Comparison of ENCODE assay signal across 29 mouse cellular contexts in the genomic region with DNA sequence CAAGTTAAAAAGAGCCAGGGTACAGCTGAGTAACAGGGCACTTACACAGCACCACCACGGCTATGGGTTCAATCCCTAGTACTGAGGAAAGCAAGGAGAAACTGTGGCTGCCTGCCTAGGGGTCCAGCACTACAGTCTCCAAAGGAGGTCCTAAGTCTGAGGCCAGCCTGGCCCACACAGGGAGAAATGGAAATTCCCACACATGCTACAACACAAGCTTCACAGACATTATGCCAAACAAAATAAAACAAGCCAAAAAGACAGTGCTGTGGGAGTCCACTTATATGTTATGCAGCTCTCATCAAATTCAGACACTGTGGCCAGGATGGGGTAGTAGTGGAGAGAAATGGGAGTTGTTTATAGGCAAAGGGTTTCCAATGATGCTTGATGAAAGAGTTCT. TPM values are rescaled to one million over a fixed set of nuclear protein-coding genes. Genes with fewer than 3 reads are reported as not detected.
A peak's percentile ranks its signal among the peaks of the same experiment; 100 is the strongest.
DNase-seq lines count a peak whose midpoint lies in the region; ATAC-seq and TF ChIP-seq lines count a peak whose summit lies in the region.
"Had no signal": no experiment of that assay in that cellular context is flagged by ENCODE, and none has a peak within 500 bp of the region (broad histone marks: within the 10 kb centered on the region; RNA-seq: fewer than 3 reads in every experiment).

No protein-coding gene starts in this region.

- no peaks in the 10 kb centered on the region for H3K27me3 ChIP-seq in heart, embryonic 11.5 days (ENCODE audit: control insufficient read depth, insufficient read depth, low read length)
- no peaks in the 10 kb centered on the region for H3K27me3 ChIP-seq in liver, embryonic 12.5 days (replicated peaks)
- no peaks in the 10 kb centered on the region for H3K27me3 ChIP-seq in liver, postnatal 0 days (ENCODE audit: insufficient read depth, low read length)
- H3K27me3 ChIP-seq in liver, embryonic 13.5 days = no peaks in the 10 kb centered on the region
- H3K27me3 ChIP-seq in liver, embryonic 15.5 days = no peaks in the 10 kb centered on the region
- H3K27me3 ChIP-seq: CH12.LX; embryonic facial prominence, embryonic 13.5 days; embryonic facial prominence, embryonic 15.5 days; forebrain, embryonic 12.5 days; Patski had no signal

- 83% methylated on average over 1 of the region's 1 CpGs for WGBS in heart, embryonic 11.5 days (ENCODE audit: insufficient replicate concordance)
- 73% methylated on average over 1 of the region's 1 CpGs for WGBS in liver, embryonic 12.5 days (ENCODE audit: insufficient replicate concordance)
- 91% methylated on average over 1 of the region's 1 CpGs for WGBS in liver, postnatal 0 days (ENCODE audit: insufficient replicate concordance)
- WGBS in liver, embryonic 13.5 days (ENCODE audit: insufficient replicate concordance) = 83% methylated on average over 1 of the region's 1 CpGs
- 77% methylated on average over 1 of the region's 1 CpGs for WGBS in liver, embryonic 15.5 days (ENCODE audit: insufficient replicate concordance)

- H3K4me2 ChIP-seq in heart, embryonic 11.5 days = no peak overlapping the region
- H3K4me2 ChIP-seq in liver, embryonic 12.5 days = no peak overlapping the region
- no peak overlapping the region for H3K4me2 ChIP-seq in liver, postnatal 0 days (ENCODE audit: low read depth, low read length)
- H3K4me2 ChIP-seq in liver, embryonic 13.5 days = no peak overlapping the region
- H3K4me2 ChIP-seq in liver, embryonic 15.5 days = no peak overlapping the region
- H3K4me2 ChIP-seq: embryonic facial prominence, embryonic 13.5 days; embryonic facial prominence, embryonic 15.5 days; forebrain, embryonic 12.5 days had no signal

- H3K4me1 ChIP-seq in heart, embryonic 11.5 days (ENCODE audit: control insufficient read depth, insufficient read depth, low read length) = peaks cover 32% of the 10 kb centered on the region
- peaks cover 97% of the 10 kb centered on the region for H3K4me1 ChIP-seq in liver, embryonic 12.5 days
- H3K4me1 ChIP-seq in liver, postnatal 0 days (ENCODE audit: insufficient read depth) = peaks cover 35% of the 10 kb centered on the region
- H3K4me1 ChIP-seq in liver, embryonic 13.5 days (replicated peaks) = peaks cover 91% of the 10 kb centered on the region
- H3K4me1 ChIP-seq in liver, embryonic 15.5 days (replicated peaks) = peaks cover 89% of the 10 kb centered on the region

- H3K9me3 ChIP-seq in heart, embryonic 11.5 days (replicated peaks; ENCODE audit: control insufficient read depth, low read length) = no peaks in the 10 kb centered on the region
- no peaks in the 10 kb centered on the region for H3K9me3 ChIP-seq in liver, embryonic 12.5 days (replicated peaks)
- H3K9me3 ChIP-seq in liver, postnatal 0 days (ENCODE audit: low read length) = no peaks in the 10 kb centered on the region
- H3K9me3 ChIP-seq in liver, embryonic 13.5 days (replicated peaks) = no peaks in the 10 kb centered on the region
- no peaks in the 10 kb centered on the region for H3K9me3 ChIP-seq in liver, embryonic 15.5 days (replicated peaks)
- H3K9me3 ChIP-seq: embryonic facial prominence, embryonic 13.5 days; embryonic facial prominence, embryonic 15.5 days; forebrain, embryonic 10.5 days; forebrain, embryonic 12.5 days; G1E had no signal

- ATAC-seq in heart, embryonic 11.5 days (replicated peaks; ENCODE audit: insufficient number of reproducible peaks, low FRiP score, low TSS enrichment) = no peak
- ATAC-seq in liver, embryonic 12.5 days = no peak
- ATAC-seq in liver, postnatal 0 days = no peak
- no peak for ATAC-seq in liver, embryonic 13.5 days (ENCODE audit: low read depth)
- no peak for ATAC-seq in liver, embryonic 15.5 days (ENCODE audit: insufficient read depth)
- ATAC-seq: activated CD4-positive, CD25-positive, alpha-beta regulatory T cell, adult 4 months; CD4-positive, CD25-positive, alpha-beta regulatory T cell, adult 4 months; forebrain, embryonic 14.5 days; Patski had no signal

- TF ChIP-seq CTCF in liver, postnatal 0 days (IDR thresholded peaks at IDR 0.05; ENCODE audit: low read depth) = no peak

- no peaks in the 10 kb centered on the region for H3K36me3 ChIP-seq in heart, embryonic 11.5 days (ENCODE audit: control insufficient read depth, insufficient read depth, low read length)
- H3K36me3 ChIP-seq in liver, embryonic 12.5 days = peaks cover 12% of the 10 kb centered on the region
- peaks cover 5% of the 10 kb centered on the region for H3K36me3 ChIP-seq in liver, postnatal 0 days (replicated peaks; ENCODE audit: insufficient read depth, low read length)
- 0 out of 2 replicates have a peak, but pooled peaks cover 4% of the 10 kb centered on the region for H3K36me3 ChIP-seq in liver, embryonic 13.5 days
- peaks cover 8% of the 10 kb centered on the region; the same call in 1 of the 2 replicates for H3K36me3 ChIP-seq in liver, embryonic 15.5 days (replicated peaks)
- H3K36me3 ChIP-seq: embryonic facial prominence, embryonic 13.5 days; embryonic facial prominence, embryonic 15.5 days; forebrain, embryonic 12.5 days had no signal

- DNase-seq in heart, adult 11 months = peak; percentile 63
- no peak for DNase-seq in liver, postnatal 0 days
- no peak for DNase-seq in liver, embryonic 13.5 days
- no peak for DNase-seq in cerebellum, adult 18-20 months
- DNase-seq in right cerebral cortex, postnatal 10 days (ENCODE audit: low spot score in 2 of 2) = no peak
- DNase-seq: adrenal gland, adult 8-10 months; adrenal gland, postnatal 14 days; adrenal gland, postnatal 36 days; B cell, adult 2 months; cerebellum, adult 11-12 months; cerebellum, adult 8-10 months; cerebellum, adult 9-11 months; cerebellum, postnatal 14 days; cerebellum, postnatal 36 days; embryo, embryonic 11 days had no signal

- no peak for TF ChIP-seq EP300 in liver, postnatal 0 days (IDR thresholded peaks at IDR 0.05; ENCODE audit: low read depth)

- H3K9ac ChIP-seq in heart, embryonic 11.5 days (ENCODE audit: low read depth, low read length) = no peak overlapping the region
- peak overlapping the region; percentile 19; the same call in 1 of the 2 replicates for H3K9ac ChIP-seq in liver, embryonic 12.5 days
- H3K9ac ChIP-seq in liver, postnatal 0 days (replicated peaks) = no peak overlapping the region
- no peak overlapping the region for H3K9ac ChIP-seq in liver, embryonic 13.5 days
- H3K9ac ChIP-seq in liver, embryonic 15.5 days = no peak overlapping the region
- H3K9ac ChIP-seq: embryonic facial prominence, embryonic 13.5 days; embryonic facial prominence, embryonic 15.5 days; forebrain, embryonic 12.5 days had no signal

- no peak overlapping the region for H3K4me3 ChIP-seq in heart, embryonic 11.5 days (ENCODE audit: low read depth, low read length)
- no peak overlapping the region for H3K4me3 ChIP-seq in liver, embryonic 12.5 days
- H3K4me3 ChIP-seq in liver, postnatal 0 days (ENCODE audit: low read depth, low read length) = no peak overlapping the region
- H3K4me3 ChIP-seq in liver, embryonic 13.5 days (replicated peaks) = no peak overlapping the region
- no peak overlapping the region for H3K4me3 ChIP-seq in liver, embryonic 15.5 days (replicated peaks)
- H3K4me3 ChIP-seq: embryonic facial prominence, embryonic 13.5 days; embryonic facial prominence, embryonic 15.5 days; erythroblast, embryonic 14.5 days; forebrain, embryonic 10.5 days; forebrain, embryonic 12.5 days had no signal

- H3K27ac ChIP-seq in heart, embryonic 11.5 days (ENCODE audit: low read depth, low read length) = no peak overlapping the region
- peak overlapping the region; percentile 74; the same call in 1 of the 2 replicates for H3K27ac ChIP-seq in liver, embryonic 12.5 days
- H3K27ac ChIP-seq in liver, postnatal 0 days (ENCODE audit: low read depth) = no peak overlapping the region
- H3K27ac ChIP-seq in liver, embryonic 13.5 days = peak overlapping the region; percentile 63
- 0 out of 2 replicates have a peak overlapping the region, but pooled peaks have one; percentile 19 for H3K27ac ChIP-seq in liver, embryonic 15.5 days (replicated peaks)
- H3K27ac ChIP-seq: embryonic facial prominence, embryonic 13.5 days; embryonic facial prominence, embryonic 15.5 days; forebrain, embryonic 10.5 days; forebrain, embryonic 12.5 days had no signal

RNA-seq across cellular contexts. Expression of a gene that starts 11.2 kb away (rescaled TPM):
- 10.6 and 11.4 TPM in 2 replicates for polyA plus RNA-seq in heart, embryonic 11.5 days (2014; fragmentation: Nextera tagmentation; extraction: Ambion mirVana)
- polyA plus RNA-seq in liver, embryonic 12.5 days (2016; fragmentation: Nextera tagmentation; extraction: Ambion mirVana) = 14.9 and 15.4 TPM in 2 replicates
- polyA plus RNA-seq in liver, postnatal 0 days (2015; fragmentation: Nextera tagmentation; extraction: Ambion mirVana) = 4.8 and 6.1 TPM in 2 replicates
- polyA plus RNA-seq in liver, embryonic 13.5 days (2015; fragmentation: Nextera tagmentation; extraction: Ambion mirVana) = 6.5 and 8.7 TPM in 2 replicates
- 8.0 and 8.6 TPM in 2 replicates for polyA plus RNA-seq in liver, embryonic 15.5 days (2015; fragmentation: Nextera tagmentation; extraction: Ambion mirVana)

Comparison
In these comparisons a context has a peak if more than half of its experiments do, and no peak if none do; other contexts are left out.
1. H3K27ac ChIP-seq: peak in liver, embryonic 12.5 days (single experiment), liver, embryonic 13.5 days (single experiment) and liver, embryonic 15.5 days (single experiment); none in heart, embryonic 11.5 days (single experiment) and liver, postnatal 0 days (single experiment).